Mouse (Mus musculus) kidney, embryonic 15.5 days (tissue): ENCODE data around the gene Alpk3. TPM values are rescaled to one million over a fixed set of nuclear protein-coding genes. Genes with fewer than 3 reads are reported as not detected.

Experiments used
- polyA plus RNA-seq: library from polyadenylated mRNA; unstranded; fragments of >200 nt; fragmentation: Nextera tagmentation; extraction: Ambion mirVana; gene quantifications from 2 replicates; pipeline ENCODE4 v1.2.1, GENCODE M21; 2015

The Alpk3 gene
- polyA plus RNA-seq, 1 experiment from 2014 or later: 0.42 TPM

Other genes with a start within 250 kb of the Alpk3 start
- gene Iqgap1, start 231.6 kb upstream of the Alpk3 start, polyA plus RNA-seq: 95.2 and 95.3 TPM in 2 replicates
- 2.8 and 2.9 TPM in 2 replicates for gene Zscan2, start 196.7 kb upstream of the Alpk3 start, polyA plus RNA-seq
- 36.7 and 37.5 TPM in 2 replicates for gene Wdr73, start 156.3 kb upstream of the Alpk3 start, polyA plus RNA-seq
- gene Nmb, start 152.5 kb upstream of the Alpk3 start, polyA plus RNA-seq: 8.2 and 10.0 TPM in 2 replicates
- 217 and 223 TPM in 2 replicates for gene Sec11a, start 109.8 kb upstream of the Alpk3 start, polyA plus RNA-seq
- 14.1 and 16.2 TPM in 2 replicates for gene Zfp592, start 63.9 kb upstream of the Alpk3 start, polyA plus RNA-seq
- 0.13 and 0.49 TPM in 2 replicates for gene Slc28a1, start 57.2 kb downstream of the Alpk3 start, polyA plus RNA-seq
- gene Pde8a, start 156.0 kb downstream of the Alpk3 start, polyA plus RNA-seq: 5.7 and 6.2 TPM in 2 replicates